Mouse (Mus musculus): ENCODE results near the gene Ap1s3.

Gene Ap1s3

GRCm38 (mm10) chr1:79671543-79672337, at the start of gene Ap1s3:
Gene Ap1s3, minus strand, starts transcription at chr1:79671972.
- in situ Hi-C loops (cut with MseI, MboI): no loop called here

GRCm38 (mm10) chr1:79714152-79714923, 42.6 kb upstream of the Ap1s3 start:
- in situ Hi-C loops (cut with MseI, MboI): no loop called here

GRCm38 (mm10) chr1:79713081-79713480, 41.3 kb upstream of the Ap1s3 start:
- in situ Hi-C loops (cut with MseI, MboI): no loop called here

GRCm38 (mm10) chr1:79711147-79712126, 39.7 kb upstream of the Ap1s3 start:
- in situ Hi-C loops (cut with MseI, MboI): no loop called here

GRCm38 (mm10) chr1:79710678-79711077, 38.9 kb upstream of the Ap1s3 start:
- in situ Hi-C loops (cut with MseI, MboI): no loop called here

GRCm38 (mm10) chr1:79710216-79710615, 38.4 kb upstream of the Ap1s3 start:
- in situ Hi-C loops (cut with MseI, MboI): no loop called here

- in situ Hi-C loops (cut with MseI, MboI): no loop called here
These were observed 35.6 kb upstream of the Ap1s3 start for GRCm38 (mm10) chr1:79707383-79707782.

- in situ Hi-C loops (cut with MseI, MboI): no loop called here
These were observed 34.9 kb upstream of the Ap1s3 start for GRCm38 (mm10) chr1:79706707-79707106.

GRCm38 (mm10) chr1:79704672-79705071, 32.9 kb upstream of the Ap1s3 start:
- in situ Hi-C loops (cut with MseI, MboI): no loop called here

- in situ Hi-C loops (cut with MseI, MboI): no loop called here
These were observed 31.7 kb upstream of the Ap1s3 start for GRCm38 (mm10) chr1:79703520-79703919.

GRCm38 (mm10) chr1:79698506-79698905, 26.7 kb upstream of the Ap1s3 start:
- in situ Hi-C loops (cut with MseI, MboI): loop anchor here in 1 of 2 experiments (25.0 kb wide), 1 partner anchor 961 kb away; no protein-coding TSS in a partner anchor

GRCm38 (mm10) chr1:79697382-79697781, 25.6 kb upstream of the Ap1s3 start:
- in situ Hi-C loops (cut with MseI, MboI): loop anchor here in 1 of 2 experiments (25.0 kb wide), 1 partner anchor 960 kb away; no protein-coding TSS in a partner anchor

GRCm38 (mm10) chr1:79696933-79697332, 25.2 kb upstream of the Ap1s3 start:
- in situ Hi-C loops (cut with MseI, MboI): loop anchor here in 1 of 2 experiments (25.0 kb wide), 1 partner anchor 960 kb away; no protein-coding TSS in a partner anchor

GRCm38 (mm10) chr1:79692482-79692881, 20.7 kb upstream of the Ap1s3 start:
- in situ Hi-C loops (cut with MseI, MboI): loop anchor here in 1 of 2 experiments (25.0 kb wide), 1 partner anchor 955 kb away; no protein-coding TSS in a partner anchor

- in situ Hi-C loops (cut with MseI, MboI): loop anchor here in 1 of 2 experiments (25.0 kb wide), 1 partner anchor 950 kb away; no protein-coding TSS in a partner anchor
These were observed 15.5 kb upstream of the Ap1s3 start for GRCm38 (mm10) chr1:79687254-79687653.

- in situ Hi-C loops (cut with MseI, MboI): loop anchor here (5.0 to 25.0 kb wide), 2 partner anchors 57 to 947 kb away; no protein-coding TSS in a partner anchor
These were observed 12.3 kb upstream of the Ap1s3 start for GRCm38 (mm10) chr1:79684027-79684426.

- in situ Hi-C loops (cut with MseI, MboI): loop anchor here (5.0 to 25.0 kb wide), 2 partner anchors 56 to 946 kb away; no protein-coding TSS in a partner anchor
These were observed 11.2 kb upstream of the Ap1s3 start for GRCm38 (mm10) chr1:79682936-79683335.

GRCm38 (mm10) chr1:79680777-79681176, 9.0 kb upstream of the Ap1s3 start:
- in situ Hi-C loops (cut with MseI, MboI): loop anchor here (5.0 to 25.0 kb wide), 2 partner anchors 53 to 943 kb away; no protein-coding TSS in a partner anchor

GRCm38 (mm10) chr1:79678117-79678684, 6.4 kb upstream of the Ap1s3 start:
- in situ Hi-C loops (cut with MseI, MboI): loop anchor here in 1 of 2 experiments (25.0 kb wide), 1 partner anchor 941 kb away; no protein-coding TSS in a partner anchor

GRCm38 (mm10) chr1:79675716-79676115, 3.9 kb upstream of the Ap1s3 start:
- in situ Hi-C loops (cut with MseI, MboI): loop anchor here in 1 of 2 experiments (25.0 kb wide), 1 partner anchor 938 kb away; no protein-coding TSS in a partner anchor

Data from mouse trophoblast stem cell (cell line).